Mouse (Mus musculus) MN1 (cell line): ENCODE results near the gene Plscr3.
"Not testable (repeated sequence)": the region's sequence is repeated elsewhere in the genome, so short reads cannot be mapped to it uniquely, and the experiment has no call there.

Source experiments
- DNase-seq: peaks from one replicate; pipeline ENCODE4 v3.0.0-alpha.2; 2016; ENCODE audit warnings: low spot score

Plscr3 gene

DNA sequence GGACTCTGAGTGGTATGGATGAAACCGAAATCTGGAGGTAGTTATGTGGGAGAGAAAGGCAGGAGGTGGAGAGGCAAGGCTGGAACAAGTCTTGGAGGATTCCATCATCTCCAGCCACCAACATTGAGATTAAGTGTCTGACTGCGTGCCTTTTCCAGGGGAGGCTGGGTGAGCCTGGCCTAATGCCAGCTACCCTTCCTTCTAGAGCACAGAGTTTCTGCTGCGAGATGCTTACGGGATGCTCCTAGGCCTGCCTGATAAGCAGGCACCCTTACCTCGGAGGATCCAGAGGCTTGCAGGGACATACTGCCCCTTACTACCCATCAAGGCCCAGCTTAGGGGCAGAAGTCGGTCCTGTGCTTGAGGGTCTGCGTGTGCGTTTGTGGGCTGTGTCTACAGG, 12.6 kb upstream of the Plscr3 start:
- no peak for DNase-seq

DNA sequence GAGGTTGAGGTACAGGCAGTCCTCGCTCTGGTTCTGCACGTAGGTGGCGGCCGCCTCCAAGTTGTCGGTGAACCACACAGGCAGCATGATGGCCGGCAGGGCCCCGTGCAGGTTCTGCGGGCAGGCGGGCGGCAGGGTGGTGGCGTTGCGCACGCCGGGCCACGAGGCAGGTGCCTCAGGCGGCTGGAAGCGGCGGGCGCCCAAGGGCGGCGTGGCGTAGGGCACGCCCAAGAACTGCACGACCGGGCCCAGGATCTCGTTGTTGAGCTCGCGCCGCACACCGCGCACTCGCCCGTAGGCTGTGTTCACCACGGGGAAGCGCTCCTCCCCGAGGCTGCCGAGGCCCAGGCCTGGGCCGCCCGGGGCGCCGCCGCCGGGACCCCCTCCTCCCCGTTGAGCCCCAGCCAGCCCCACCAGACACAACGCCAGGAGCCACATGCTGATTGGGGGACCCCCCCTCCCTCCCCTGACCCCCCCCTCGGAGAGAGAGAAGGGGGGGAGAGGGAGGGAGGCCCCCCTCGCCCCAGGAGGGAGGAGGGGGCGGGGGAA, 12.1 kb upstream of the Plscr3 start:
- no peak for DNase-seq

DNA sequence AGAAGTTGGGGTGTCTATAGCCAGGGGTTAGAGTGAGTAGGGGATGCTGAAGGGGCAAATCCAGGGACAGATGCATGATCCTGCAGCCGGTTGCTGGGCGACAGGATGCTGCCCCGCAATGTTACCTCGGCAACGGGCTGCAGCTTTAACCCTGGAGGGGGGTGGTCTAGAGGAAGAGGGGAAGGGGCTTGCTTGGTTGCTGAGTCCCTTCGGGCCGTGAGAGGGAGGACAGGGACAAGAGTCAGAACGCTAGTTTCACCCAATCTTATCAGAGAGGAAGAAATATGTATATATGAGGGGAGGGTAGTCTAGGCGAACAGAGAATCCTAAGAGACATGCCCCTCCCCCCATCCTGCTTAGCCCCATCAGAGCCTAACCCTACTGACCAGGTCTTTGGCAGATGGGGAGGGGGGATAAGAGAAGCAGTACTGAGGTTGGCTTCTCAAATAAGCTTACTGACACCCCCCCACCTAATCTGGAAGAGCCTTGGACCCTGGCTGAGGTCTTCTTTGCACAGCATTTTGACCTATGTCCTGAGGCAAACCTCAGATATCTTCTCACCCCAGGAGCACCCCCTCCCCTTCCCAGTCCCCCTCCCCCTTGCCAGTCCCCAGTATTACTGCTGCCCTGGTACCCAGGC, 10.7 kb upstream of the Plscr3 start:
- no peak for DNase-seq

DNA sequence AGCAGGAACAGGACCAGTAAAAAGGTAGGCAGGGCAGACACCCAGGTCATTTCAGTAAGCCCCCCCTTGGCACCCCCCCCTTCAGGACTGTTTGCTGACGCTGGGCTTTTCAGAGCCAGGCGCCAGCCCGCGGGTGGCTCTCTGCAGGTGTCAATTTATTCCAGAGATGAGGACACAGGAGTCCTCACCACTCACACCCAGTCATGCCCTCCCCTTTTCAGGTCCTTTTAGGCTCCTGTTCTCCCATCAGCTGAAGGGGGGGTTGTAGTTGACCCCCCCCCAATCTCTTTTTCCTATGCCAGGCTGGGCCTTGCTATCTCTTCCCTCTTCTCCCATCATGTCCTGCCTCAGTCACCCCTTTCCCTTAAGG, 10.2 kb upstream of the Plscr3 start:
- DNase-seq: no peak

DNA sequence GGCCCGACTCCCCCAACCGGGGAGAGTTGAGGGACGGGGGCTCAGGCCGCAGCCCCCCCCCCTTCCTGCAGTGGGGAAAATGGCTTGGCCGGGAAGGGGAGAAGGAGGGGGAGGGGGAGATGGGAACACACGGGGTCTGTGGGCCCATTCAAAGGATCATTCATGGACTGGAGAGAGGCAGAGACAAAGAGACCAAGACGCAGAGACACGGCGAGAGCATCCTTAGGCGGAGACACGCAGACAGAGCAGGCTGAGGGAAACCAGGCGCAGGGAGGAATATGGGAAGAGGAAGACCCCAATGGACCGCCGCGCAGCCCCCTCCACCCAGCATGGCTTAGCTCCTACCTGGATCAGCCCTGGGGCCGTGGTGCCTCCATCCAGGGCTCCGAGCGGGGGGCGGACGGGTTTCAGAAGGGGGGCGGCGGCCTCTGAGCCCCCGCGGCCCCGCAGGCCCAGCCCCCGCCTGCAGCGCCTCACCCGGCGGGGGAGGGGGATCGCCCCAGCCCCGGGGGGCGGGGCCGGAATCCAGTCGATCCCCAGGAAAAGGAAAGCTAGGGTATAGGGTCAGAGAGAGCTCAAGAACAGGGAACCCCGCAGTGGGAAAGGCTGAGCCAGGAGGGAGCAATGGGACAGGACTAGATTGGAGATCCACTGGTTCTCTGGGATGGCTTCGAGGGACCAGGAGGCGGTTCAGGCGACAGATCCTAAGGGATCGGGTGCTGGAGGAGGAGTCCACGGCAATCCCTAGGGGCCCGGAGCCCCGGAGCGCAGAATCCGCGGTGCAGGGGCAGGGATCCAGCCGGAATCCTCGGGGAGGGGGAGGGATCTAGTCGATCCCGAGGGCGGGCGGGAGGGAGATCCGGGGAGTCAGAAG, 9.2 kb upstream of the Plscr3 start:
- DNase-seq: peak; percentile 67

DNA sequence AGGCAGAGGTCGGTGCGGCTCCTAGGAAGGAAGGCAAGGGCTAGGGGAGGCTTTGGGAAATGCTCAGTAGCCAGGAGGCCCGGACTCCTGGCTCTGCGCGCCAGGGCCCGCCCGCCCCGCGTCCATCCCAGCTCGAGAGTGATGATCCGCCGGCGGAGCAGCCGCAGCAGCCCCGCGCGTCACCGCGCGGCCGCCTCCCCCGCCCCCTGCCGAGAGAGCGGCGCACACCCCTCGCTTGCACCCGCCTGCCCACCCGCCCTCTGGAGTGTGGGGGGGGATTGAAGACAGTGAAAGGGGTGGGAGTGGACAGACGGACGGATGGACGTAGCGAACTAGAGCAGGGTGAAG, 8.6 kb upstream of the Plscr3 start, which contains the start of gene Nlgn2:
Nlgn2 (minus strand) TSS at position 181 of the 348 bp plus-strand sequence.
- DNase-seq: peak; percentile 83

DNA sequence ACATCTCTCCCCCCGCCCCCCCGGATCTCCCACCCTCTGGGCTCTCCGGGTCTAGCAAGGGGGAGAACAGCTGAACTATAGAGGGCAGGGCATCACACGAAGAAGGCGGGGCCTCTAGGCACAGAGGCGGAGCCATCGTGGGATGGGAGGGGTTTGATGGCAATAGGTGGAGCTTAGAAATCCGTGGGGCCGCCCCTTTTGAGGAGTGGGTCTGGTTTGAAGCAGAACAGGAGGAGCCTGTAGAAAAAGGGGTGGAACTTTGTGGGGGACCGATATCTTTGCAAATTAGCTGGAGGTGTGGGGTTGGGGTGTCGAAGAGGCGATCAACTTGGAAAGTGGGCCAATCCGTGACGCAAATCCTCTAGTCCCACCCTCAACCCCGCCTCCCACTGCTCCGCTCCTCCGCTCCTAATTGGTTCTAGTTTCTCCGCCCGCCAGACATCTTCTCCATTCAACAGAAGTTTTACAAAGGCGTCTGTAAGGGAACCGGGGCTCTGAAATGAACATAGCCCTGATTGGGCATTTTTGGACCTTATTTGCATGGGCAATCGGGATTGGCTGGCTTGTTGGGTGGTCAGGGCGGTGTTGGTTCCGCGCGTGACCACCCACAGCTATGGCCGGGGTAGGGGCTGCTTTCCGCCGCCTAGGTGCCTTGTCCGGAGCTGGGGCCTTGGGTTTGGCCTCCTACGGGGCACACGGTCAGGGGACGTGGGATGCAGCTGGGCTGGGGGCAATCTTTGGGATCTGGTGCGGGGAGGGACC, 8.0 kb upstream of the Plscr3 start, which contains the start of gene Tmem256:
Tmem256 (plus strand) TSS at position 563 of the 762 bp plus-strand sequence.
- DNase-seq: peak; percentile 97

DNA sequence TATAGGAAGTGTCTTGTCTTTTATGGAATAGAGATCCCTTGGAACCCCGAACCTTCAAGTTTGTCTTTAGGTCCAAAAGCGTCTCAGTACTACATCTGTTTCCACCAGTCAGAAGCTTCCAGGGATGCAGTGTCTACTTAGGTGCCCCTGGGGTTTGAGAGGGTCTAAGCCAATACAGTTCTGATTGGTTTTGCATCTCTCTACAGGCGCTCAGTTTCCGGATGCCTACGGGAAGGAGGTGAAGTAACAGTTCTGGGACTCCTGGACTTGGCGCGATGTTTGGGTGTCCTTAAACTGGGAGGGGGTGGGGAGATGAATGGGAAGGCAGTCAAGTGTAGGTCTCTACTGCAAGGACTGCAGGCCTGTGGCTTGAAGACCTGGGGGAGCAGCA, 7.5 kb upstream of the Plscr3 start:
- DNase-seq: peak; percentile 53

DNA sequence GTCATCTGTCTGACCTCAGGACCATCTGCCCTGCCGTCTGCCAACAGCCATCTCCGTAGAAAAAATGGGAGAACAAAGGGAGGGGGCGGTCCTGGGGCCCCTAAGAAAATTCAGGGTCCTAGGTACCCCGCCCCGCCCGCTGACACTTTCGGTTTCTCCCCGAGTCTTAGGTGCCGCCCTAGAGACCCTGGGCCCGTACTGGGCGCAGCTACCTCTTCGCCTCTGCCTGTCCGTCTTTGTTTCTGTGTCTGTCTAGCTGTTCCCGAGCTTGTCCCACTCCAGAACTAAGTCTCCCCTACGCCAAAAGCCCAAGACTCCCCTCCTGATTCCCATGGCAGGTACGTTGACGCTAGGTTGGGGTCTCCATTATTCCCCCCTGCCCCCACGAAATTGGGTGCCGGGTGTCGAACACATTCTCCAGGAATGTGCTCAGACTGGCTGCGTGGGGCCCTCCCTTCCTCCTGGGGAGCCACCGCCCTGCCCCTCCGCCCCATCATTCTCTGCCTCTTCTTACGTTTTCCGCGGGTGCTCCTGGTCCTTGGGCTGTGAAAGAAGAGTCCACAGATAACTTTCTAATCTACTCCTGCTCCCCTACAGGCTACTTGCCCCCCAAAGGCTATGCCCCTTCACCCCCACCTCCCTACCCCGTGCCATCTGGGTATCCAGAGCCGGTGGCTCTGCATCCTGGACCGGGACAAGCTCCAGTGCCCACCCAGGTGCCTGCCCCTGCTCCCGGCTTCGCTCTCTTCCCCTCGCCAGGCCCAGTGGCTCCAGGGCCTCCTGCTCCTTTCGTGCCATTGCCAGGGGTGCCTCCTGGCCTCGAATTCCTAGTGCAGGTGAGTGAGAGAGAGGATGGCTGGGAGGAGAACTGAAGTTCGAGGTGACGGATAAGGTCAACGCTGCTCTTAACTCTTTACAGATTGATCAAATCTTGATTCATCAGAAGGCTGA, 837 bp downstream of the Plscr3 start:
- DNase-seq: peak; percentile 19

DNA sequence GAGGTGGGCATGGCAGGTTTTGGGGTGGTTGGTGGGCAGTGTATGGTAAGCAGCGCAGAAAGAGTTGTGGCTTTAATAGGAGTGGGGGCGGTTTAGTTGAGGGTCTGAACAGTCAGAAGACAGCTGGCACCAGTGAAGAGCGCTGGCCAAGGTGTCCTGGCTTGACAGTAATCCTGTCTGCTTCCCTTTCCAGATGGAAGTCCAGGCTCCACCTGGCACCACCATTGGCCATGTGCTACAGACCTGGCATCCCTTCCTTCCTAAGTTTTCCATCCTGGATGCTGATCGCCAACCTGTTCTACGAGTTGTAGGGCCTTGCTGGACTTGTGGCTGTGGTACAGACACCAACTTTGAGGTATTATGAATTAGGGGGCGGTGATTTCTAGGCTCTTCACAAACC, 1.8 kb downstream of the Plscr3 start:
- DNase-seq: no peak

DNA sequence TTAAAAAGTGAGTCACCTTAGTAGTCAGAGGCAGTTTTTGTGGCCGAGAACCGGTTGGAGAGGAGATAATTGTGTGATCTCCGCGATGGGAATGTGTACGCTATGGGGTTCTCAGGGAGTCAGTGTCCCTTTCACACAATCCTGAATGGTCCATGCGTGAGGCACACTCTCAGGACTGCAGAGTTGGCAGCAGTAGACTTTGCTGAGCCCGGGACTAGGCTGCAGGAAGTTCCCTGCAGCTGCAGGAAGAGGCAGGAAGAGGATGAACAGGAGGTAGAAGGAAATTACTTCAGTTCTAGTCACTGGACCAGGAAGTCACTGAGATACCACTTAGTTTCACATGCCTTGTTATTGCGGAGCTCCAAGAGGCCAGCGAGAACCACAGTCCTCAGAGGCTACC, 3.0 kb downstream of the Plscr3 start:
- DNase-seq: no peak

DNA sequence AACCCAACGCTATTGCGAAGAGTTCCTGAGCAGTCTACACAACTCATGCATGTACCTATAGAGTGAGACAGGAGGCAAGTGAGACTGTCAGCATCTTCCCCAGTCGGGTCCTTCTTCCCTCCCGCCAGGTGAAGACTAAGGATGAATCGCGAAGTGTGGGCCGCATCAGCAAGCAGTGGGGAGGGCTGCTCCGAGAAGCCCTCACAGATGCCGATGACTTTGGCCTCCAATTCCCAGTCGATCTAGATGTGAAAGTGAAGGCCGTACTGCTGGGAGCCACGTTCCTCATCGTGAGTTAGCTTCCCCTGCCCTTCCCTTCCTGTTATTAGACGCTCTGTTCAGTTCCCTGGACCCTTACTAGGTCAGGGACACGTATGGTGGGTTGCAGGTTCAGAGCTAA, 3.7 kb downstream of the Plscr3 start:
- no peak for DNase-seq

DNA sequence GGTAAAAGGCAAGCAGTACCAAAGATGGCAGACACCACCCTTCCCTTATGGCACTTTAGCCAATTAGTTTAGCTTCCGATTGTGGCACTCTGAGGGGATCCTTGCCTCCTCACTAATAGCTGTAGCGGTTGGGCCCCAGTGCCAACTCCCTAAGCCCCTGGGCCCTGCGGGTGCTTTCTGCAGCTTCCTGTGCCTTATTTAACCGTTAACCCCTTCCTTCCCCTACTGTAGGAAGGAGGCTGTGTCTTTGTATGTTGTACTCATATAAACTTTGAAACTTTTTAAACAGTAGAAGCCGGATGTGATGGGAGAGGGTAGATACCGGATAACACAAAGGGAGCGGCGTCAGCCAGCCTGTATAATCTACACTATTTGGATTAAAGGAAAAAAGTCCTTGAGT, 4.6 kb downstream of the Plscr3 start:
- no peak for DNase-seq

DNA sequence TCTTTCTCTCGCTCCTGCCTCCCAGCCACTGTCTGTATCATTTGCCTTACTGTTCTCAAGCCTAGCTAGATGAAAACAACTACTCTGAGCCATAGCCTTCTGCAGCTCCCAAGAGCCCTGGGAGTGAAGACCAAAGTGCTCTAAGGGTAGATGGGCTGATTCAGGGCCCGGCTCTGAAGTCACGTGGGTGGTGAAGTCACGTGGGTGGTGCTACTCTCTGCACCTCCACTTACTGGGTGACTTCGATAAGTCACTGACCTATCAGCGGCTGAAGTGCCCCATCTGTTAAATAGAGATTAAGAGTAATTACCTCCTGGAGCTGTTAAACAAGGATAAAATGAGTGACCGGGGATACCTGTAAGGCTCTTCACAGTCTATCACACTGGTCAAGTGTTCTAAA, 7.8 kb downstream of the Plscr3 start:
- DNase-seq: no peak

DNA sequence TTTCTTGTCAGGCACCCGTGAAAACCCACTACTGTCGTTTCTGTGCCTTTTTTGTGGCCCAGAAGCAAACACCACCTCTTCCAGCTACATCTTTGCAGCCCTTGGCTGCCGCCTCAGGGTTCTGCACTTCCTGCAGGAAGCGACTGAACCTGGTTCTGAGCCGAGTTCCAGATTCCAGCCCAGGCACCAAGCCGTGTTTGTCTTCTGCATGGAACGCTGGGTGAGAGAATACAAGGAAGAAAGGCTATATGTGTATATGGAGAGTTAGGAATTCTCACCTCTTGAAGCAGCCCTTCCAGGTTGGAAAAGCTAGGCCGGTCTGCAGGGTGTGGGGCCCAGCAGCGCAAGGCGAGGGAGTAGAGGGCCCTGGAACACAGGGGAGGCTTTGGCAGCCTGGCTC, 8.5 kb downstream of the Plscr3 start:
- no peak for DNase-seq

DNA sequence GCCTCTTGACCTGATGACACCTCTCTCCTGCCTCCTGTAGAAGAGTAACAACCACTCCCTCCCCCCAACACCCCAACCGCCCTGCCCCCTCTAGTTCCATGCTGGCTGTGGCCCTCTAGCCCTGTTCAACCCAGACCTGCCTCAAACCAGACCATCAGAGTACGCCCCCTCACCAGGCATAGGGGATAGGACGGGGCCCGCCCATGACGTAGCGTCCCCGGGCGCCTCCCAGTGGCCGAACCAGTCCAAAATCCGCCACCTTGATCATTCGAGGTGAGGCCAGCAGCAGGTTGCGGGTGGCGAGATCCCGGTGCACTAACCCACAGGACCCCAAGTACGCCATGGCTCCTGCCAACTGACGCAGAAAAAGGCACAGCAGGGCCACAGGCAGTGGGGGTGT, 9.2 kb downstream of the Plscr3 start:
- DNase-seq: no peak

DNA sequence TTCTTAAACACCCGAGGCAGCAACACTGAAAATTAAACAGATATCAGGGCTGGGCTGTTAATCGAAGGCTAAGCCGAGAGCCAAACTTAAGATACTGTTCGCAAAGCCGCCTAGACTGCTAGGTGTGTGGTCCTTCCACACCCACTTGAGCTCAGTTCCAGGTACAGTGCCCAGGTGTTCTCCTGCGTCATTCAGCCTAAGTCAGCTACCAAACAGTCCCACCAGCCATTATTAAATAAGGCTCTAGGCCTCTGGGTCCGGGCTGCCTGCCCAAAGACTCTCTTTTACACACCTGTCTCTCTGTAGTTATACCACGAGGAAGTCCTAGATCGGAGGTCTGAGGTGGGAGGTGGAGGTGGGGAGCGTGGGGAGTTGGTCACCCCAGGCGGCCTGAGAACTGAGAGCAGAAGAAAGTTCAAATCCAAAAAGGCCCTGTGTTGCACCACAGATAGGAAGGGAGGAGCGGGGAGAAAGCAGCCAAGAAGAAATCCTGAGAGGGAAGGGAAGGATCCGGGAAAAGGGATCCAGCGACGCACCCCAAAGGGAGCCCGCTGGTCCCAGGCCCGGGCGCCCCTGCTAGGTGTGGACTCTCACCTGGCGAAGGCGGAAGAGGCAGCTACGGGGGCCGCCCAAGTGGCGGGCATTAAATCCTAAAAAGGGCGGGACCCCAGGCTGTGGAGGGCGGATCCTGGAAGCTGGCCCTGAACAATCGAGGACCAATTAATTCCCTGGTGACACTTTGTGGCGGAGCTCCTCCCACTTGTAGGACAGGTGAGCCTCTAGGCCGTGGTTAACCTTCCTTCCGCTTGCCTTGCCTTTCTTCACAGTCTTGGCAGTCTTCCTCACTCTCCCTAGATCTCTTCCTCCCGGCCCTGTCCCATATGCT, 12.2 kb downstream of the Plscr3 start, which contains the start of gene Tnk1:
Tnk1 (minus strand) TSS at position 618 of the 886 bp plus-strand sequence.
- DNase-seq: no peak

DNA sequence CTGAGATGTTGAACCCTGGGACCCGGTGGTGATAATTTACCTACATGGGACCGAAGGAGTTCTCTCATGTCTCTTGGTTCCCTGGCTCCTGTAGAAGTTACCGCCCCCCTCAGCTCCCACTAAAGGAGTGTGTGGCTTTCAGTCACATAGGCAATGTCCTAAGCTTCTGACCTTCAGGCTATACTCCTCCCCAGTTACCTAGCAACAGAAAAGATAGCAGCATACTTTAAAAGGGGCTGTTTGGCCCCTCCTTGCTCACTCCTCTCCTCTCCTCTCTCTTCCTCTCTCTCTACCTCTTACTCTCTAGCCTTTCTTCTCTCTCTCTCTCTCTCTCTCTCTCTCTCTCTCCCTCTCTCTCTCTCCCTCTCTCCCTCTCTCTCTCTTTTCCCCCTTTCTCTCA, 17.6 kb downstream of the Plscr3 start:
- DNase-seq: not testable (repeated sequence)

DNA sequence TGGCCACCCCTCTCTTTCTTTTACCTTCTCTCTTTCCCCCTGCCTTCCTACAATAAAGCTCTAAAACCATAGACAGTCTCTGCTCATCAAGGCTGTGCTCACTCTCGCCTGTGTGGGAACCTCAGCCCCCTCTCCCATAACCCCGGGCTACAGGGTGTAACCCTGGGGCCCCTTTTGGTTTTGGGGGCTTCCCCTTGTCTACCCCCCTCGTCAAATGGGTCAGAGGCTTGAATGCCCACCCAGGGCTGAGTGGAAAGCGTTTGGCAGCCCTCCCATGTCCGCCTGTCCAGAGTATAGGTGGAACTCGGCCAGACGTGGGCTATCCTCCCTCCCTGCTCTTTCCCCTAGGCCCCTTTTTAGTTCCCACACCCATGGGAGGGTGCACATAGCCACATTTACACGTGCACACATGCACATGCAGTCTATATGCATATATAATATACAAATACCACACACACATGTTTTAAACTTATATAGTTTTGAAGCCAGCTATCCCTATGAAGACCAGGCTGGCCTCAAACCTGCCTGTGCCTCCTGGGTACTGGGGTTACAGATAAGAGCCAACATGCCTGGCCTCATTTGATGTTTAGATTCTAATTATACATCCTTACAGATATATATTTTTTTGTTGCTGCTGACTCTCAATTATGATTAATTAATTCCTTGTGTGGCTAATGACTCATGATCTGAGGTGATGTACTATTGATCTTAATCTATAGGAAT, 18.1 kb downstream of the Plscr3 start:
- DNase-seq: no peak

DNA sequence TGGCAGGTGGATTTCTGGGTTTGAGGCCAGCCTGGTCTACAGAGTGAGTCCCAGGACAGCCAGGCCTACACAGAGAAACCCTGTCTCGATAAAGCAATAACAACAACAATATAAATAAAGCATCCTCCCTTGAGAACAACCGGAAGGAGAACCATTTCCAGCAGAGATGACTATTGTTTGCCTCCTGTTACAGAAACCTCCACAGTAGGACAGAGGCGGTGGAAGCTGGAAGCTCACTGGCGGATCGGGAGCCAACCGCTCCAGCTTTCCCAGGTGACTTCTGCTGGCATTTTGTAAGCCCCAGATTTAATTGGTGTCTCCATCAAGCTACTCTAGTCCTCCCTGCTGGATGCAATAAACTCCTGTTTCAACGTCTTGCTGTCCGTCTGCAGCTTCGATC, 19.4 kb downstream of the Plscr3 start:
- DNase-seq: no peak
